Mouse (Mus musculus) heart, embryonic 15.5 days (tissue): Measurements from ENCODE around the gene Wdr91. TPM values are rescaled to one million over a fixed set of nuclear protein-coding genes. Genes with fewer than 3 reads are reported as not detected.
A peak's percentile ranks its signal among the peaks of the same experiment; 100 is the strongest.

Experiments used
- ATAC-seq: fragments of 200-750 bp; cut with Nextera tagmentation; replicated peaks from 2 replicates; pipeline ENCODE4 v1.8.0; 2017; ENCODE audit warnings: low read depth, moderate TSS enrichment; ENCODE audit not compliant: insufficient number of reproducible peaks, insufficient read depth, low FRiP score
- H3K27ac ChIP-seq: fragments of 300-500 bp; sonication (generic); 2 replicates; pipeline ENCODE4 v1.5.1; 2015; ENCODE audit warnings: mild to moderate bottlenecking, inconsistent platforms
- H3K27me3 ChIP-seq: fragments of 300-500 bp; sonication (generic); 2 replicates; pipeline ENCODE4 v1.6.1; 2015; ENCODE audit warnings: inconsistent platforms
- H3K36me3 ChIP-seq: fragments of 300-500 bp; sonication (generic); 2 replicates; pipeline ENCODE4 v1.6.1; 2015; ENCODE audit warnings: mild to moderate bottlenecking, inconsistent platforms
- H3K4me1 ChIP-seq: fragments of 300-500 bp; sonication (generic); replicated peaks from 2 replicates; pipeline ENCODE4 v1.6.1; 2015; ENCODE audit warnings: inconsistent platforms
- H3K4me2 ChIP-seq: fragments of 300-500 bp; sonication (generic); 2 replicates; pipeline ENCODE4 v1.6.1; 2015; ENCODE audit warnings: inconsistent platforms, mild to moderate bottlenecking, moderate library complexity
- H3K4me3 ChIP-seq: fragments of 300-500 bp; sonication (generic); 2 replicates; pipeline ENCODE4 v1.5.1; 2015; ENCODE audit warnings: mild to moderate bottlenecking, inconsistent platforms
- H3K9ac ChIP-seq: fragments of 300-500 bp; sonication (generic); 2 replicates; pipeline ENCODE4 v1.6.1; 2015; ENCODE audit warnings: mild to moderate bottlenecking, inconsistent platforms
- H3K9me3 ChIP-seq: fragments of 300-500 bp; sonication (generic); replicated peaks from 2 replicates; pipeline ENCODE4 v1.6.1; 2016; ENCODE audit warnings: inconsistent platforms
- WGBS: fragments of 180-500 bp; shearing (Covaris S2); methylation state at CpG from one replicate; pipeline ENCODE4 v1.1.7; 2015; ENCODE audit warnings: mixed read lengths; 5-methylcytosine and 5-hydroxymethylcytosine counted together
- polyA plus RNA-seq: library from polyadenylated mRNA; unstranded; fragments of >200 nt; fragmentation: Nextera tagmentation; extraction: Ambion mirVana; gene quantifications from 2 replicates; pipeline ENCODE4 v1.2.1, GENCODE M21; 2015

The Wdr91 gene
- polyA plus RNA-seq, 1 experiment from 2014 or later = 7.8 TPM

DNA sequence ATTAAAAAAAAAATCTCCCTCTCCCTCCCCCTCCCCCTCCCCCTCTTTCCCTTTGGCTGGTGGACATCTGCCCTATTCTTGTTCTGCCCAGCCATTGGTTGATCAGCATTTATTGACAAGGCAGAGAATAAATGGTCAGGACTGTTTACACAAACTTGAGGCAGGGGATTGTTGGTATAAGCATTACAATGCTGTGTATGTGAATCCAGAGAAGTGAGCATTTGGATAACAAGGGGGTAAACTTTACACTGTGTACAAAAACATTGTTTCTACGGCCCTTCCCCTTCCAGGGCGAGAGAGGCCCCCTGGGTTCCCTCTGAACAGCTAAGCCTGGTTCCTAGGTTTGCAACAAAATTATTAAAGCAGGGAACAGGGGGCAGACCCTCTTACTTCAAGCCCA, 30.8 kb upstream of the Wdr91 start:
- Histone ChIP-seq H3K36me3 (no peaks in the 10 kb centered on the region), H3K4me3 (no peak overlapping the region), H3K9ac (no peak overlapping the region), H3K27ac (no peak overlapping the region), H3K9me3 (no peaks in the 10 kb centered on the region), H3K4me1 (no peaks in the 10 kb centered on the region), H3K27me3 (no peaks in the 10 kb centered on the region), H3K4me2 (no peak overlapping the region)
- no peak for ATAC-seq
- WGBS = 79% methylated on average over 2 of the region's 2 CpGs

DNA sequence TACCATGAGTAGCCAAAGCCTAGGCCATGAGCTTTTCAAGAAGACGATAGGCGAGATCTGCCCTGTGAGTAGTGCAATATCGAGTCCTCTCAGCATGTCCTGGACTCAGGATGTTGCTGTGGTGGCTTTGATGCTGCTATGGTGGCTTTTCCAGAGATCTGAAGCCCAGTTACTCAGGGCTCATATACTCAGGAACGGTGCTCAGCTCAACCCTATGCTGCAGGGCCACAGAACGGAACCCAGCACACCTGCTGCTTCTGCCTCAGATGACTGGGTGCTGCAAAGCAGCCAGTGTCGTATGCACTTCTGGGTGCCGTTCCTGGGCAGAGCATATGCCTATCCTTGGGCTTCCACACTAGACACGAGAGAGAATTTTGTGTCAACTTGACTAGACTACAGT, 28.8 kb upstream of the Wdr91 start:
- Histone ChIP-seq H3K9me3 (no peaks in the 10 kb centered on the region), H3K27me3 (no peaks in the 10 kb centered on the region), H3K4me1 (no peaks in the 10 kb centered on the region), H3K9ac (no peak overlapping the region), H3K27ac (no peak overlapping the region), H3K4me3 (no peak overlapping the region), H3K36me3 (no peaks in the 10 kb centered on the region), H3K4me2 (no peak overlapping the region)
- ATAC-seq = no peak
- WGBS = 83% methylated on average over 8 of the region's 8 CpGs

DNA sequence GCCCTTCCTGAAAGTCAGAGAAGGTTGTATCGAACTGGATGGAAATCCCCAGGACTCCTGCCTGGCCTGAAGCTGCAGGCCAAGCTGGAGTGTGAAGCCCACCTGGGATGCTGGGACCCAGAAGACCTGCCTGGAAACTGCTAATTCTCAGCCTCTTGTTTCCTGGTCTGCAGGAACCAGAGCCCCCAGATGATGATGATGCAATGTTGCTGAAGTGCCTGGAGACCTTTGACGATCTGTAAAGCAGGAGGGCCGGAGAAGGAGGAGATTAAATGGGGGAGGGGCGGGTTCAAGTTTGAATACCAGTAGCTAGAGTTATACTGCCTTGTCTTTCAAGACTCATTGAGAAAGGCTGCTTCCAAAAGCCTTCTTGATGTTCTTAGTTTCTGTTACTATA, 28.3 kb upstream of the Wdr91 start:
- no peak overlapping the region for H3K27ac ChIP-seq
- no peak overlapping the region for H3K4me2 ChIP-seq
- H3K4me3 ChIP-seq = no peak overlapping the region
- H3K9me3 ChIP-seq = no peaks in the 10 kb centered on the region
- no peaks in the 10 kb centered on the region for H3K4me1 ChIP-seq
- no peak overlapping the region for H3K9ac ChIP-seq
- no peaks in the 10 kb centered on the region for H3K27me3 ChIP-seq
- no peaks in the 10 kb centered on the region for H3K36me3 ChIP-seq
- ATAC-seq = no peak
- WGBS = 34% methylated on average over 4 of the region's 4 CpGs

- ATAC-seq = no peak
- no peaks in the 10 kb centered on the region for H3K9me3 ChIP-seq
- H3K4me1 ChIP-seq = no peaks in the 10 kb centered on the region
- no peak overlapping the region for H3K4me3 ChIP-seq
- no peak overlapping the region for H3K9ac ChIP-seq
- H3K36me3 ChIP-seq = no peaks in the 10 kb centered on the region
- WGBS = 64% methylated on average over 7 of the region's 7 CpGs
- H3K27me3 ChIP-seq = no peaks in the 10 kb centered on the region
- no peak overlapping the region for H3K27ac ChIP-seq
- no peak overlapping the region for H3K4me2 ChIP-seq
These were observed 27.7 kb upstream of the Wdr91 start for GRCm38 (mm10) chr6:34938280-34938928.

GRCm38 (mm10) chr6:34936743-34937142, 26.1 kb upstream of the Wdr91 start:
- no peaks in the 10 kb centered on the region for H3K4me1 ChIP-seq
- H3K27me3 ChIP-seq = no peaks in the 10 kb centered on the region
- no peak overlapping the region for H3K9ac ChIP-seq
- H3K27ac ChIP-seq = no peak overlapping the region
- 62% methylated on average over 5 of the region's 5 CpGs for WGBS
- no peak overlapping the region for H3K4me3 ChIP-seq
- H3K9me3 ChIP-seq = no peaks in the 10 kb centered on the region
- H3K4me2 ChIP-seq = no peak overlapping the region
- no peaks in the 10 kb centered on the region for H3K36me3 ChIP-seq
- ATAC-seq = no peak

GRCm38 (mm10) chr6:34932633-34933032, 22.0 kb upstream of the Wdr91 start:
- Histone ChIP-seq H3K27me3 (no peaks in the 10 kb centered on the region), H3K36me3 (no peaks in the 10 kb centered on the region), H3K4me1 (no peaks in the 10 kb centered on the region), H3K9ac (no peak overlapping the region), H3K4me3 (no peak overlapping the region), H3K27ac (no peak overlapping the region), H3K9me3 (no peaks in the 10 kb centered on the region), H3K4me2 (no peak overlapping the region)
- ATAC-seq = no peak
- 75% methylated on average over 1 of the region's 1 CpGs for WGBS

- Histone ChIP-seq H3K27ac (no peak overlapping the region), H3K27me3 (no peaks in the 10 kb centered on the region), H3K4me2 (no peak overlapping the region), H3K4me1 (no peaks in the 10 kb centered on the region; the same call in 1 of the 2 replicates), H3K9ac (no peak overlapping the region), H3K4me3 (no peak overlapping the region), H3K9me3 (no peaks in the 10 kb centered on the region), H3K36me3 (no peaks in the 10 kb centered on the region)
- ATAC-seq = no peak
- 93% methylated on average over 8 of the region's 8 CpGs for WGBS
These were observed 16.9 kb upstream of the Wdr91 start for GRCm38 (mm10) chr6:34927594-34927993.

- H3K27ac ChIP-seq = no peak overlapping the region
- 37% methylated on average over 4 of the region's 4 CpGs for WGBS
These were observed 16.5 kb upstream of the Wdr91 start for GRCm38 (mm10) chr6:34927156-34927555.

GRCm38 (mm10) chr6:34921941-34922340, 11.3 kb upstream of the Wdr91 start:
- H3K9me3 ChIP-seq = no peaks in the 10 kb centered on the region
- WGBS = 42% methylated on average over 14 of the region's 14 CpGs
- no peaks in the 10 kb centered on the region for H3K27me3 ChIP-seq
- H3K4me1 ChIP-seq = no peaks in the 10 kb centered on the region
- 0 out of 2 replicates have a peak, but pooled peaks have one; percentile 18 for ATAC-seq
- H3K36me3 ChIP-seq = no peaks in the 10 kb centered on the region
- H3K4me3 ChIP-seq = no peak overlapping the region
- H3K9ac ChIP-seq = no peak overlapping the region
- no peak overlapping the region for H3K27ac ChIP-seq
- no peak overlapping the region for H3K4me2 ChIP-seq

More at GRCm38 (mm10) chr6:34927156-34927555, 16.5 kb upstream of the Wdr91 start:
- no peak overlapping the region for H3K9ac ChIP-seq
- no peaks in the 10 kb centered on the region; the same call in 1 of the 2 replicates for H3K4me1 ChIP-seq
- no peak overlapping the region for H3K4me2 ChIP-seq
- H3K27me3 ChIP-seq = no peaks in the 10 kb centered on the region
- no peaks in the 10 kb centered on the region for H3K36me3 ChIP-seq
- H3K9me3 ChIP-seq = no peaks in the 10 kb centered on the region
- H3K4me3 ChIP-seq = no peak overlapping the region
- no peak for ATAC-seq

GRCm38 (mm10) chr6:34920631-34921030, 10.0 kb upstream of the Wdr91 start:
- no peaks in the 10 kb centered on the region for H3K27me3 ChIP-seq
- H3K36me3 ChIP-seq = no peaks in the 10 kb centered on the region
- 89% methylated on average over 12 of the region's 12 CpGs for WGBS
- no peak overlapping the region for H3K4me3 ChIP-seq
- no peak overlapping the region for H3K9ac ChIP-seq
- no peaks in the 10 kb centered on the region for H3K4me1 ChIP-seq
- no peak overlapping the region for H3K27ac ChIP-seq
- ATAC-seq = no peak
- no peak overlapping the region for H3K4me2 ChIP-seq
- H3K9me3 ChIP-seq = no peaks in the 10 kb centered on the region

DNA sequence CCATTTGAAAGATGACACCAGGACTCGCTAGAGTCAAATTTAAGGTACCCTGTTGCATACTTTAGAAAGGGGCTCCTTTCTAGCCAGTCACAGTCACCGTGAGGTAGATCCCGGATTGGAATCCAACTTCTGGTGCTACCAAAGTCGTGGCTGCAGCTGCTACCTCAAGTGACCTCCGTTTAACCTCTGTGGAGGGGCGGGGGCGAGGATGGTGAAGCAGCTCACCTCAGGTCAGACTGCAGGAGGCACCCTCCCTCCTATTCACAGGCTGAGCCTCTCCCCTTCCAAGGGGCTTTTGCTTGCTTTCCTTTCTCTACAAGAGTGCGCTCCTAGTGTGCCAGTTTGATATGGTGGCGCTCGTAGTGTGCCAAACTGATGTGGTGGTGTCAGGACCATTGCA, 9.3 kb upstream of the Wdr91 start, which contains the start of gene Stra8:
Stra8 (plus strand) TSS at position 208 of the 400 bp plus-strand sequence.
- no peak for ATAC-seq
- 49% methylated on average over 10 of the region's 10 CpGs for WGBS
- no peaks in the 10 kb centered on the region for H3K9me3 ChIP-seq
- H3K27me3 ChIP-seq = no peaks in the 10 kb centered on the region
- no peak within 1 kb of the TSS for H3K4me2 ChIP-seq
- H3K27ac ChIP-seq = no peak within 1 kb of the TSS
- no peak within 1 kb of the TSS for H3K4me3 ChIP-seq
- H3K4me1 ChIP-seq = no peaks in the 10 kb centered on the region
- H3K36me3 ChIP-seq = no peaks in the 10 kb centered on the region
- no peak within 1 kb of the TSS for H3K9ac ChIP-seq

DNA sequence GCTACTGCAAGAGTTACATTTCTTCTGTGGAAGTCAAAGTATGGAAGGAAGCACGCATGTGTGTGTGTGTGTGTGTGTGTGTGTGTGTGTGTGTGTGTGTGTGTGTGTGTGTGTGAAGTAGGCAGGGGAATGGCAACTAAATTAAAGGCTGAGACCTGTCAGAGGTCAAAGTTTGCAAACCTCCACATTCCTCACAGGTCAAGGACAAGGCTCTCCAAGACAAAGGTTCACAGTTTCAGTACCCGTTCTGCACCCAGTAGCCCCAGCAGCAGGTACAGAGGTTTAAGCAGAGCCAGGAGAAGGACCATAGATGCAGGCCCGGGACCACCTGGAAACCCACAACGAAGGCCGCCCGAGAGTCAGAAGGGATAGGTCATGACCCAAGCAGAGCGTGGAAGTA, 8.5 kb upstream of the Wdr91 start:
- no peak for ATAC-seq
- Histone ChIP-seq H3K9me3 (no peaks in the 10 kb centered on the region), H3K4me1 (no peaks in the 10 kb centered on the region), H3K27me3 (no peaks in the 10 kb centered on the region), H3K27ac (no peak overlapping the region), H3K36me3 (no peaks in the 10 kb centered on the region), H3K4me3 (no peak overlapping the region), H3K9ac (no peak overlapping the region), H3K4me2 (no peak overlapping the region)
- WGBS = 83% methylated on average over 7 of the region's 7 CpGs
